Mouse (Mus musculus) layer of hippocampus, postnatal 36 days (tissue): Measurements from ENCODE around the gene Tmem178b. TPM values are rescaled to one million over a fixed set of nuclear protein-coding genes. Genes with fewer than 3 reads are reported as not detected.
A peak's percentile ranks its signal among the peaks of the same experiment; 100 is the strongest.

ENCODE experiments used
- DNase-seq, 2 experiments: peaks; one replicate each; pipeline ENCODE4 v3.0.0; 2022
- total RNA-seq, 2 experiments: library from RNA; stranded (reverse); gene quantifications; 2 replicates each; pipeline ENCODE4 v1.2.3; 2021

Tmem178b gene
- total RNA-seq, 2 experiments from 2014 or later = 167 to 171 TPM

GRCm38 (mm10) chr6:39919011-39919709, 46.1 kb downstream of the Tmem178b start:
- DNase-seq = no peak

GRCm38 (mm10) chr6:39926442-39926841, 53.4 kb downstream of the Tmem178b start:
- DNase-seq = no peak

- no peak for DNase-seq
These were observed 63.5 kb downstream of the Tmem178b start for GRCm38 (mm10) chr6:39936590-39936989.

GRCm38 (mm10) chr6:39940920-39941319, 67.8 kb downstream of the Tmem178b start:
- no peak for DNase-seq

- no peak for DNase-seq
These were observed 71.8 kb downstream of the Tmem178b start for GRCm38 (mm10) chr6:39944854-39945253.

- no peak for DNase-seq
These were observed 72.8 kb downstream of the Tmem178b start for GRCm38 (mm10) chr6:39945670-39946440.

GRCm38 (mm10) chr6:39946601-39947000, 73.5 kb downstream of the Tmem178b start:
- no peak for DNase-seq

GRCm38 (mm10) chr6:39953951-39954350, 80.9 kb downstream of the Tmem178b start:
- no peak for DNase-seq

GRCm38 (mm10) chr6:39955211-39955610, 82.1 kb downstream of the Tmem178b start:
- DNase-seq = no peak

GRCm38 (mm10) chr6:39964606-39965005, 91.5 kb downstream of the Tmem178b start:
- no peak for DNase-seq

GRCm38 (mm10) chr6:39970281-39970680, 97.2 kb downstream of the Tmem178b start:
- DNase-seq = no peak

- peak; percentile 12 to 30 for DNase-seq
These were observed 105.9 kb downstream of the Tmem178b start for GRCm38 (mm10) chr6:39978942-39979341.

- no peak for DNase-seq
These were observed 117.7 kb downstream of the Tmem178b start for GRCm38 (mm10) chr6:39990772-39991171.

GRCm38 (mm10) chr6:39991922-39992321, 118.9 kb downstream of the Tmem178b start:
- no peak for DNase-seq

- no peak for DNase-seq
These were observed 133.1 kb downstream of the Tmem178b start for GRCm38 (mm10) chr6:40006006-40006765.

GRCm38 (mm10) chr6:40008166-40008907, 135.3 kb downstream of the Tmem178b start:
- no peak for DNase-seq

GRCm38 (mm10) chr6:40009718-40010117, 136.6 kb downstream of the Tmem178b start:
- no peak for DNase-seq

GRCm38 (mm10) chr6:40011066-40011465, 138.0 kb downstream of the Tmem178b start:
- no peak for DNase-seq

GRCm38 (mm10) chr6:40011609-40012008, 138.5 kb downstream of the Tmem178b start:
- DNase-seq = no peak

GRCm38 (mm10) chr6:40013407-40013806, 140.3 kb downstream of the Tmem178b start:
- DNase-seq = no peak

GRCm38 (mm10) chr6:40015185-40015584, 142.1 kb downstream of the Tmem178b start:
- DNase-seq = no peak

GRCm38 (mm10) chr6:40015711-40016460, 142.8 kb downstream of the Tmem178b start:
- no peak for DNase-seq
